Mouse (Mus musculus) layer of hippocampus, adult 8-10 months (tissue): ENCODE measurements around the gene Marc2. TPM values are rescaled to one million over a fixed set of nuclear protein-coding genes. Genes with fewer than 3 reads are reported as not detected.

Experiments used
- DNase-seq, 2 experiments: peaks; one replicate each; pipeline ENCODE4 v3.0.0; 2022; ENCODE audit warnings: low spot score in 2 of 2
- total RNA-seq, 4 experiments: library from RNA; stranded (reverse); gene quantifications; 2 replicates each; pipeline ENCODE4 v1.2.4; 2022

Gene Marc2
- total RNA-seq, 4 experiments from 2014 or later: 104 to 131 (median 119) TPM

- peak in 1 of 2 experiments; percentile 21 for DNase-seq
Measured at GRCm38 (mm10) chr1:184857216-184857615, 11.0 kb upstream of the Marc2 start.

- no peak for DNase-seq
Measured at GRCm38 (mm10) chr1:184853922-184854321, 7.7 kb upstream of the Marc2 start.

GRCm38 (mm10) chr1:184853339-184853738 lies 7.1 kb upstream of the Marc2 start:
- peak; percentile 26 to 36 for DNase-seq

- peak; percentile 74 to 76 for DNase-seq
Measured at GRCm38 (mm10) chr1:184851741-184852618, 5.7 kb upstream of the Marc2 start.

GRCm38 (mm10) chr1:184851166-184851565 lies 4.9 kb upstream of the Marc2 start:
- no peak for DNase-seq

GRCm38 (mm10) chr1:184846973-184847372 lies 722 bp upstream of the Marc2 start:
- no peak for DNase-seq

GRCm38 (mm10) chr1:184845111-184846071 lies 860 bp downstream of the Marc2 start:
- DNase-seq: peak; percentile 66 to 76

- DNase-seq: no peak
Measured at GRCm38 (mm10) chr1:184844326-184845066, 1.8 kb downstream of the Marc2 start.

- DNase-seq: no peak
Measured at GRCm38 (mm10) chr1:184837649-184838048, 8.6 kb downstream of the Marc2 start.

- no peak for DNase-seq
Measured at GRCm38 (mm10) chr1:184836350-184836749, 9.9 kb downstream of the Marc2 start.

- no peak for DNase-seq
Measured at GRCm38 (mm10) chr1:184833499-184833898, 12.8 kb downstream of the Marc2 start.

GRCm38 (mm10) chr1:184832211-184832610 lies 14.0 kb downstream of the Marc2 start:
- DNase-seq: no peak

- DNase-seq: no peak
Measured at GRCm38 (mm10) chr1:184829897-184830296, 16.4 kb downstream of the Marc2 start.

- no peak for DNase-seq
Measured at GRCm38 (mm10) chr1:184827175-184827701, 19.0 kb downstream of the Marc2 start.

GRCm38 (mm10) chr1:184825093-184825492 lies 21.2 kb downstream of the Marc2 start:
- DNase-seq: peak in 1 of 2 experiments; percentile 32

- DNase-seq: peak; percentile 72 to 89
Measured at GRCm38 (mm10) chr1:184824439-184824851, 21.8 kb downstream of the Marc2 start.

GRCm38 (mm10) chr1:184822678-184823077 lies 23.6 kb downstream of the Marc2 start:
- DNase-seq: peak in 1 of 2 experiments; percentile 38

- no peak for DNase-seq
Measured at GRCm38 (mm10) chr1:184817768-184818167, 28.5 kb downstream of the Marc2 start.

- no peak for DNase-seq
Measured at GRCm38 (mm10) chr1:184811716-184812250, 34.5 kb downstream of the Marc2 start.

GRCm38 (mm10) chr1:184810780-184811575 lies 35.3 kb downstream of the Marc2 start, which contains the start of gene Marc1:
Gene Marc1, minus strand, starts transcription at chr1:184811313.
- DNase-seq: no peak
